Mouse (Mus musculus): ENCODE data around the gene Ffar4. TPM values are rescaled to one million over a fixed set of nuclear protein-coding genes. Genes with fewer than 3 reads are reported as not detected.

The Ffar4 gene
- total RNA-seq (2023), result 0.39 TPM in 1 of 2 replicates, not detected in the other

GRCm38 (mm10) chr19:38096858-38097758 is at the start of gene Ffar4:
TSS of gene Ffar4 (plus strand) at chr19:38097071.

GRCm38 (mm10) chr19:38054720-38055192 is 42.1 kb upstream of the Ffar4 start, which contains the start of gene Cep55:
TSS of gene Cep55 (plus strand) at chr19:38055011.

GRCm38 (mm10) chr19:38125219-38125610 is 28.3 kb downstream of the Ffar4 start, which contains the start of gene Rbp4:
TSS of gene Rbp4 (minus strand) at chr19:38125281.

GRCm38 (mm10) chr19:38132481-38132880 is 35.6 kb downstream of the Ffar4 start, which contains the start of gene Pde6c:
TSS of gene Pde6c (plus strand) at chr19:38132781.

Other genes with a start within 250 kb of the Ffar4 start
- 14.0 and 14.5 TPM in 2 replicates for gene Myof, start 53.5 kb upstream of the Ffar4 start, total RNA-seq (2023)
- gene Cep55, start 42.1 kb upstream of the Ffar4 start, total RNA-seq (2023), result 14.7 and 17.0 TPM in 2 replicates
- not detected in 2 replicates for gene Rbp4, start 28.2 kb downstream of the Ffar4 start, total RNA-seq (2023)
- not detected in 2 replicates for gene Pde6c, start 35.7 kb downstream of the Ffar4 start, total RNA-seq (2023)
- gene Fra10ac1, start 127.1 kb downstream of the Ffar4 start, total RNA-seq (2023), result 5.2 and 5.4 TPM in 2 replicates
- gene Lgi1, start 167.5 kb downstream of the Ffar4 start, total RNA-seq (2023), result not detected in 2 replicates